Mouse (Mus musculus) gastrocnemius, postnatal 25 days (tissue): Measurements from ENCODE around the gene Pde4c. TPM values are rescaled to one million over a fixed set of nuclear protein-coding genes. Genes with fewer than 3 reads are reported as not detected.

Experiments
- DNase-seq: peaks from one replicate; pipeline ENCODE4 v3.0.0; 2022
- microRNA-seq, 2 experiments: library from miRNA; unstranded; fragments of <30 nt; microRNA quantifications; one replicate each; pipeline ENCODE4 v1.2.0; 2021; ENCODE audit warnings: borderline replicate concordance in 2 of 2
- total RNA-seq, 2 experiments: library from RNA; stranded (reverse); gene quantifications; 1 replicate in 1 of 2; 2 replicates in 1 of 2; pipeline ENCODE4 v1.2.3; 2021

The Pde4c gene
- total RNA-seq, 2 experiments from 2014 or later, result 1.6 to 2.3 TPM

- no peak for DNase-seq
Observed at GRCm38 (mm10) chr8:70789046-70789445, 65.5 kb downstream of the Pde4c start.

- no peak for DNase-seq
Observed at GRCm38 (mm10) chr8:70790846-70791245, 67.3 kb downstream of the Pde4c start.

DNA sequence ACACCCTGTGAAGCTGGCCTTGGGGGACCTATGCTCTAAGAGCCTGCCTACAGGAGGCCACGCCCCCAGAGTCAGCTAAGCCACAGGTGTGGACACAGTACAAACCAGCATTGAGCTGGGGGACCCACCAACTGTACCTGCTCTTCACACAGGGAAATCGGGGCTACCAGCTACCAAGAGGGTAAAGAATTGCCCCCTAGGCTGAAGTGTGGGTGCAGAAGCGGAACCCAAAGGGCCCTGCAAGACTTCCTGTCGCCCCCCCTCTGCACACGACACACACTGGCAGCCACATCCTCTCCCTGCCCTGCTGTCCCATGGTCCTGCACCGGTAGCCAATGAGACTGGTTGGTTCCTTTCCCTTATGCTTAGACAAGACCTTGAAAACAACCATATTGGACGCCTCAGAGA lies 67.8 kb downstream of the Pde4c start:
- no peak for DNase-seq

DNA sequence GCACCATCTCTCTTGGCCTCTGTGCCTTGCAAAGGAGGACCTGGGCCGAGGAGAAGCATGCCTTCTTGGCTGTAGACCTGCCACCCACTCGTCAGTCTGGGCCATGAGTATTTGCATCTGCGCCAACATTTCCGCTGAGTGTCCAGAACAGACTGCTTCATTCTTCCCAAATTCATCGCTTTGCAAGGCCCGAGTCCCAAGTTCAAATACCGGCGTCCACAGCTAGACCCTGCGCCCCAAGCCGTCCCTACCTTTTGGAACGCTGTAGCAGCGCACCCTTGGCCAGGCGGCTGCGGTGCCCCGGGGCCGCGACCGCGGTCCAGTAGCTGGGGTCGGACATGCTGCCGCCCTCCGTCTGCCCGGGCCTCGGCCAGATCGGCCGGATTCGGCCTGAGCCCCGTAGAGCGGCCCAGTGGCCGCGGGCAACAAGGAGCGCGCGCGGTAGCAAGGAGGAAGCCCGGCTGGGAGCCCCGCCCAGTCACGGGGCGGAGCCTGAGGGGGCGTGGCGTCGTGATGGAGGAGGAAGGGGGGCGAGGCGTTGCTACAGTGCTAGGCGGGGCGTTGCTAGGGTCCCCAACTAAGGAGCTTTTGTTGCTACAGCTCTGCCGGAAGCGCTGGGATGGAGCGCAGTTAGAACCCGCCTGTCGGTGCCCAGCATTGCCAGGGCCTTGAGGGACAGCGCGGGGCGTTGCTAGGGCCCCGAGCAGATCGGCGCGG lies 68.6 kb downstream of the Pde4c start:
- peak; percentile 95 for DNase-seq

GRCm38 (mm10) chr8:70792700-70793099 lies 69.2 kb downstream of the Pde4c start:
- DNase-seq, result no peak

DNA sequence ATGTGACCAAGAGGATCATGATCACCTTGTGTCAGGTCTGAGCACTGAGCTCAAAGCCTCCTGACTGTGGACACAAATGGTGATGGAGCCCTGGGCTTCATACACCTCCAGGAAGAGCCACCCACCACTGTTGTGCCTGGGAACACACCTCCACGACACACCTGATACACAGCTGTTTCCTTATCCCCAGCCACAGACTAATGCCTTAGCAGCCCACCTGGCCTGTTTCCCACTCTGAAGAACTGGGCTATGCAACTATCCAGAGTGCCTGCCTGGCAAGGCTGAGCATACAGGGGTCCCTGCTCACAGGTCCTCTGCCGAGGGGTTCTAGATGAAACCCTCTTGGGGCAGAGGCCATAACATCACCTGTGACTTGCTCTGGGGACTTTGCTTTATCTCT lies 70.7 kb downstream of the Pde4c start:
- DNase-seq, result no peak

GRCm38 (mm10) chr8:70795370-70795769 lies 71.8 kb downstream of the Pde4c start:
- DNase-seq, result no peak

DNA sequence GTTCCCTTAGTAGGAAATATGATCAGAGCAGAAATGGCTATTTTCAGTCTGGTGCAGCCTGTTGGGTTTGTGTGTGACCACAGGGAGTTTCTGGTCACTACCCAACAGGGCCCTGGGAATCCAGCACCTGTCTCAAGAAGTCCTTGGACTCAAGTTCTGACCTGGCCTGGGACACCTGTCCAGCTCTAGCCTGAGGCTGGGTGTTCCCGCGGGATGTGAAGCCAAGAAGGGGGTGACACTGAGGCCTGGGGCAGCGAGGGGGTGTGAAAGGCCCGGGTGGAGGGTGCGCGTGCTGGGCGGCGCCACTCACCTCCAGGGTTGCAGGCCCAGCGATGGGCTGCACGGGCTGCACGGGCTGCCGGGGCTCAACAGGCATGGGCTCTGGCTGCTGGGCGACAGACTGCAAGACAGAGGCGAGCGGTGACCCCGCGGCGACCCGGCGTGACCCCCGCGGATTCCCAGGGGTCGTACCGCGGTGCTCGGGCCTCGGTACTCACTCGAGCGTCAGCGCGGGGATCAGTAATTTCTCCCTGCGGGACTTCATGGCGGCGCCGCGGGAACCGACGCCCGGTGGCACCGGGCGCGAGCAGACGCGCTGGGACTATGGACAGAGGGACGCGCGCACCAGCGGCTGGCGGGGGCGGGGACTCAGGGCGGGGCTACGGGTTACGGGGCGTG lies 73.0 kb downstream of the Pde4c start:
- DNase-seq, result peak; percentile 91

DNA sequence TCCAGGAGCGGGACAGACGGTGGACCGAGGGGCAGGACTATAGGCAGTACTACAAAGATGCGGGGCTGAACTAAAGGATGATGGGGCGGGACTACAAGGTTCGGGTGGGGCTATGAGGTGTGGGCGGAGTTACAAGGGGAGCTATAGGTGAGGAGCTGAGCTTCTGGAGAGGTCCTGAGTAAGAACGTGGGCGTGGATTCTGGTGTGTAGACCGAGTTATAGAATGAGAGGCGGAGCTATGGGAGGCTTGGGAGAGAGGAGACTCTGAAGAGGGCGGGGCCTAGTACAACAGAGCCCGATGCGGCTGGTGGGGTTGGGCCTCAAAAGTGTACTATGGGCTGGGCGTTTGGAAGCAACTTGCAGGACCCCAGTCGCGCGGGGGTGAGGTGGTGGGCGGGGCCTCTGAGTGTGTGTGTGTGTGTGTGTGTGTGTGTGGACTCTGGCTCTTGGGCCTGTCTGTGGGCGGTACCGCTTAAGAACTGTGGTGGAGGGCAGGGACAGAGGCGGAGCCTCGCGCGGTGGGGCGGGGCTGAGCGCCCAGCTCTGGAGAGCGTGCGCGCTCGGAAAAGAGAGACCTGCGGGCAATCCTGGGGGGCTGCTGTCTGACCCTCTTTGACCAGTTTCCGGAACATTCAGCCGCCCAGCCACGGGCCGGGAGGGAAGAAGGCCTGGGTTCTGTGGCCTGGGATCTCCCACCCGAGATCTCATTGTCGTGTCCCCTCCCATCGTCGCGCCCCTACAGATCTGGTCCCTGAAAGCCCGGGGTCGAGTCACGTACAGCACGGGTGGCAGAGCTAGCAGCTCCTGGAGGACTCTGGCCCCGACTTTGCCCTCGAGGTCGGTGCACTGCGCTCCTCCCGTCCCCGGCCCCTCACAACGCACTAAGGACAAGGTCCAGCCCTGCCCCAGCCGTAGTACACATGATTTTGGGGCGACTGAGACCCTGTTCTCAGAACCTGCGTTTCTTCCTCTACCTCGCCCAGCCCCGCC lies 73.9 kb downstream of the Pde4c start:
- peak; percentile 87 for DNase-seq

- DNase-seq, result peak; percentile 71
Observed at GRCm38 (mm10) chr8:70798281-70798680, 74.8 kb downstream of the Pde4c start.

DNA sequence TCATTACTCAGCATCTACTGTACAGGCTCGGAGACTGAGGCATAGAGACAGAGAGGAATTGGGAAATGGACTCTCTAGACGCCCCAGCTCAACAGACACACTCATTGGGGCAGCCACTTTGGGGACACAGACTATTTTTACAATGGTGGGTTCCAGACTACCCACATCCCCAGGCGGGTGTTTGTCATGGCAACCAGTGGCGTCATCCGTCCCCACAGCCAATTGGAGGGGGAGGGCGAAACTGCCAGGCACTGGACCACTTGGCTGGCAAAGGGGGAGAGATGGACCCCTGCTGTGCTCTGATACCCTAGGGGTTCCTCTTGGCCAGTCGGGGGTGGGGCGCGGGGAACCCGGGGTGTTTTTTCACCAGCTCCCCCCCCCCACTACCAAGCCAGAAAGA lies 77.1 kb downstream of the Pde4c start:
- no peak for DNase-seq

Small RNA genes lying within 50 kb of the gene (microRNA-seq; reads per million reads assigned to microRNA genes)
- 0 to 0.26 reads per million in 2 experiments for gene Mir7240

Other genes with a start within 250 kb of the Pde4c start
- 1 to 10 TPM; 4.9 to 6.1 TPM for gene Klhl26, start 246.8 kb upstream of the Pde4c start, total RNA-seq
- gene Tmem59l, start 236.4 kb upstream of the Pde4c start, total RNA-seq, result not detected
- gene Crlf1, start 230.6 kb upstream of the Pde4c start, total RNA-seq, result 1 to 10 TPM; 1.7 to 3.8 TPM
- 100 to 1,000 TPM; 112 to 120 TPM for gene Rex1bd, start 217.0 kb upstream of the Pde4c start, total RNA-seq
- gene Uba52, start 212.9 kb upstream of the Pde4c start, total RNA-seq, result 100 to 1,000 TPM; 785 to 797 TPM
- 100 to 1,000 TPM; 100 to 104 TPM for gene Fkbp8, start 196.0 kb upstream of the Pde4c start, total RNA-seq
- 10 to 100 TPM; 70.9 to 71.9 TPM for gene Kxd1, start 195.8 kb upstream of the Pde4c start, total RNA-seq
- 10 to 100 TPM in 1 of 2 experiments, 1 to 10 TPM in 1; 8.1 to 19.3 TPM for gene Ell, start 184.3 kb upstream of the Pde4c start, total RNA-seq
- gene Isyna1, start 129.3 kb upstream of the Pde4c start, total RNA-seq, result 10 to 100 TPM in 1 of 2 experiments, 1 to 10 TPM in 1; 4.7 to 10.3 TPM
- gene Ssbp4, start 114.8 kb upstream of the Pde4c start, total RNA-seq, result 10 to 100 TPM; 15.4 to 20.0 TPM
- under 1 TPM; 0.54 to 0.56 TPM for gene Lrrc25, start 107.6 kb upstream of the Pde4c start, total RNA-seq
- gene Gdf15, start 91.3 kb upstream of the Pde4c start, total RNA-seq, result under 1 TPM in 1 of 2 experiments, not detected in 1; 0.33 TPM
- 10 to 100 TPM; 18.6 to 22.6 TPM for gene Pgpep1, start 63.3 kb upstream of the Pde4c start, total RNA-seq
- gene Lsm4, start 50.5 kb upstream of the Pde4c start, total RNA-seq, result 10 to 100 TPM; 57.7 to 66.0 TPM
- 10 to 100 TPM; 54.5 to 68.6 TPM for gene Jund, start 24.8 kb upstream of the Pde4c start, total RNA-seq
- not detected for gene Iqcn, start 20.3 kb upstream of the Pde4c start, total RNA-seq
- gene Gm3336, start 5.2 kb upstream of the Pde4c start, total RNA-seq, result not detected
- gene Rab3a, start 31.0 kb downstream of the Pde4c start, total RNA-seq, result 10 to 100 TPM; 40.0 to 40.4 TPM
- gene Mpv17l2, start 37.2 kb downstream of the Pde4c start, total RNA-seq, result 10 to 100 TPM; 19.6 to 25.6 TPM
- 10 to 100 TPM; 13.1 to 18.7 TPM for gene Pik3r2, start 53.0 kb downstream of the Pde4c start, total RNA-seq
- gene Mast3, start 81.3 kb downstream of the Pde4c start, total RNA-seq, result 1 to 10 TPM; 2.4 to 3.4 TPM
- gene Il12rb1, start 84.7 kb downstream of the Pde4c start, total RNA-seq, result not detected
- 10 to 100 TPM; 21.7 to 39.3 TPM for gene Arrdc2, start 116.0 kb downstream of the Pde4c start, total RNA-seq
- 10 to 100 TPM; 11.8 to 14.4 TPM for gene Kcnn1, start 139.5 kb downstream of the Pde4c start, total RNA-seq
- gene Ccdc124, start 150.2 kb downstream of the Pde4c start, total RNA-seq, result 10 to 100 TPM; 58.3 to 58.8 TPM
- not detected for gene Slc5a5, start 169.0 kb downstream of the Pde4c start, total RNA-seq
- gene Rpl18a, start 173.7 kb downstream of the Pde4c start, total RNA-seq, result 100 to 1,000 TPM; 829 to 878 TPM
- gene Map1s, start 182.2 kb downstream of the Pde4c start, total RNA-seq, result 10 to 100 TPM; 11.6 to 11.7 TPM